Mouse (Mus musculus) CH12.LX (cell line): ENCODE results near the gene Psmd7. TPM values are rescaled to one million over a fixed set of nuclear protein-coding genes. Genes with fewer than 3 reads are reported as not detected.

Experiments
- DNase-seq: peaks from one replicate; pipeline ENCODE4 v3.0.0-alpha.2; 2013; ENCODE audit errors: extremely low read depth
- H3K27ac ChIP-seq: 2 replicates; pipeline ENCODE4 v1.5.1; 2012; ENCODE audit warnings: low read depth, mild to moderate bottlenecking, control low read depth, moderate library complexity; ENCODE audit not compliant: insufficient read depth
- H3K27me3 ChIP-seq: replicated peaks from 2 replicates; pipeline ENCODE3; 2012; ENCODE audit warnings: inconsistent platforms
- H3K36me3 ChIP-seq, 2 experiments: replicated peaks in 1 of 2; 2 replicates each; pipeline versions ENCODE3 to v1.6.1; 2012; ENCODE audit warnings: inconsistent platforms in 1 of 2, low read length in 1 of 2, mild to moderate bottlenecking in 1 of 2, mixed read lengths in 1 of 2, moderate library complexity in 1 of 2; ENCODE audit not compliant: control insufficient read depth in 1 of 2, insufficient read depth in 1 of 2
- H3K4me1 ChIP-seq, 2 experiments: 2 replicates each; pipeline ENCODE4 v1.6.1; 2012; ENCODE audit warnings: inconsistent platforms in 1 of 2, moderate library complexity in 1 of 2; ENCODE audit not compliant: insufficient read depth in 2 of 2, control insufficient read depth in 1 of 2
- H3K4me2 ChIP-seq: 2 replicates; pipeline ENCODE4 v1.6.1; 2012; ENCODE audit warnings: low read depth, mild to moderate bottlenecking, control low read depth; ENCODE audit not compliant: poor library complexity, insufficient read depth, severe bottlenecking
- H3K4me3 ChIP-seq, 3 experiments: fragments of 150-350 bp in 1 of 3; sonication (generic) in 1 of 3; replicated peaks in 1 of 3; 2 replicates each; pipeline versions ENCODE3 to v1.5.1; 2011 to 2012; ENCODE audit warnings: low read depth in 2 of 3, low read length in 2 of 3, mild to moderate bottlenecking in 2 of 3, moderate library complexity in 2 of 3, control low read depth in 1 of 3, improper control_type of control experiment in 1 of 3, inconsistent platforms in 1 of 3, mixed read lengths in 1 of 3; ENCODE audit not compliant: poor library complexity in 1 of 3
- H3K79me2 ChIP-seq: replicated peaks from 2 replicates; pipeline ENCODE4 v1.6.1; 2012; ENCODE audit warnings: mild to moderate bottlenecking, moderate library complexity; ENCODE audit not compliant: control insufficient read depth, poor library complexity, insufficient read depth, severe bottlenecking; ENCODE audit errors: extremely low read depth
- H3K9ac ChIP-seq: 2 replicates; pipeline ENCODE4 v1.6.1; 2012; ENCODE audit warnings: low read depth, mild to moderate bottlenecking, control low read depth, moderate library complexity; ENCODE audit not compliant: insufficient read depth
- H3K9me3 ChIP-seq: replicated peaks from 2 replicates; pipeline ENCODE3; 2012; ENCODE audit warnings: low read length, inconsistent platforms, mixed read lengths
- BHLHE40 ChIP-seq: IDR thresholded peaks from 2 replicates; pipeline ENCODE4 v1.6.1; 2011; ENCODE audit warnings: mild to moderate bottlenecking, low read depth, low read length, improper control_type of control experiment
- CHD1 ChIP-seq: IDR thresholded peaks from 2 replicates; pipeline ENCODE4 v1.6.1; 2012; ENCODE audit warnings: low read depth, low read length, improper control_type of control experiment, inconsistent platforms
- CTCF ChIP-seq, 2 experiments: IDR thresholded peaks in 1 of 2; conservative IDR thresholded peaks in 1 of 2; 2 replicates each; pipeline ENCODE4 v1.5.1; 2011 to 2012; ENCODE audit warnings: low read depth in 2 of 2, low read length in 2 of 2, improper control_type of control experiment in 1 of 2, inconsistent platforms in 1 of 2, mild to moderate bottlenecking in 1 of 2, moderate library complexity in 1 of 2
- E2F4 ChIP-seq: IDR thresholded peaks from 2 replicates; pipeline ENCODE4 v1.6.1; 2011; ENCODE audit warnings: low read depth, low read length, improper control_type of control experiment; ENCODE audit not compliant: insufficient replicate concordance
- ELF1 ChIP-seq: IDR thresholded peaks from 2 replicates; pipeline ENCODE4 v1.6.1; 2014; ENCODE audit warnings: low read depth, mild to moderate bottlenecking, inconsistent platforms, low read length, improper control_type of control experiment
- ETS1 ChIP-seq: conservative IDR thresholded peaks from 2 replicates; pipeline ENCODE4 v1.6.1; 2012; ENCODE audit warnings: low read depth, mild to moderate bottlenecking, inconsistent platforms, low read length, improper control_type of control experiment, moderate library complexity
- GABPA ChIP-seq: IDR thresholded peaks from 2 replicates; pipeline ENCODE4 v1.6.1; 2012; ENCODE audit warnings: low read depth, low read length, improper control_type of control experiment, inconsistent platforms; ENCODE audit not compliant: insufficient replicate concordance
- IRF4 ChIP-seq: IDR thresholded peaks from 2 replicates; pipeline ENCODE4 v1.6.1; 2014; ENCODE audit warnings: low read depth, mild to moderate bottlenecking, inconsistent platforms, low read length, improper control_type of control experiment
- JUN ChIP-seq: IDR thresholded peaks from 2 replicates; pipeline ENCODE4 v1.6.1; 2011; ENCODE audit warnings: low read depth, mild to moderate bottlenecking, low read length, improper control_type of control experiment, moderate library complexity; ENCODE audit not compliant: insufficient read depth
- JUND ChIP-seq: conservative IDR thresholded peaks from 2 replicates; pipeline ENCODE4 v1.6.1; 2011; ENCODE audit warnings: low read depth, low read length, improper control_type of control experiment
- MAZ ChIP-seq: IDR thresholded peaks from 2 replicates; pipeline ENCODE4 v1.6.1; 2012; ENCODE audit warnings: low read depth, mild to moderate bottlenecking, inconsistent platforms, low read length, improper control_type of control experiment, moderate library complexity
- MEF2A ChIP-seq: IDR thresholded peaks from 2 replicates; pipeline ENCODE4 v1.6.1; 2014; ENCODE audit warnings: low read depth, mild to moderate bottlenecking, inconsistent platforms, low read length, improper control_type of control experiment, borderline replicate concordance
- MYC ChIP-seq: IDR thresholded peaks from 2 replicates; pipeline ENCODE4 v1.6.1; 2011; ENCODE audit warnings: low read depth, mild to moderate bottlenecking, improper control_type of control experiment, low read length
- NELFE ChIP-seq: IDR thresholded peaks from 2 replicates; pipeline ENCODE4 v1.6.1; 2011; ENCODE audit warnings: low read depth, low read length, improper control_type of control experiment
- PAX5 ChIP-seq: IDR thresholded peaks from 2 replicates; pipeline ENCODE4 v1.6.1; 2012; ENCODE audit warnings: low read length, inconsistent platforms, mixed read lengths
- POLR2AphosphoS2 ChIP-seq: IDR thresholded peaks from 2 replicates; pipeline ENCODE4 v1.6.1; 2011; ENCODE audit warnings: low read depth, low read length, improper control_type of control experiment
- RAD21 ChIP-seq: IDR thresholded peaks from 2 replicates; pipeline ENCODE4 v1.6.1; 2011; ENCODE audit warnings: low read depth, mild to moderate bottlenecking, low read length, improper control_type of control experiment, moderate library complexity
- SIN3A ChIP-seq: IDR thresholded peaks from 2 replicates; pipeline ENCODE4 v1.6.1; 2012; ENCODE audit warnings: low read length, improper control_type of control experiment, inconsistent platforms
- TCF12 ChIP-seq: IDR thresholded peaks from 2 replicates; pipeline ENCODE4 v1.6.1; 2014; ENCODE audit warnings: low read depth, mild to moderate bottlenecking, inconsistent platforms, low read length, improper control_type of control experiment
- ZC3H11A ChIP-seq: IDR thresholded peaks from 2 replicates; pipeline ENCODE4 v1.6.1; 2012; ENCODE audit warnings: low read depth, mild to moderate bottlenecking, inconsistent platforms, low read length, improper control_type of control experiment
- ZNF384 ChIP-seq: IDR thresholded peaks from 2 replicates; pipeline ENCODE4 v1.6.1; 2012; ENCODE audit warnings: low read depth, low read length, improper control_type of control experiment, inconsistent platforms
- dilution Hi-C: fragments of 300-500 bp; cut with MboI; formaldehyde crosslinking; loops from 2 replicates; pipeline ENCODE4 v1.14.3; 2020; ENCODE audit warnings: low sequenced_read_pairs; ENCODE audit not compliant: extremely low pct_unique_long_range_greater_than_20kb, extremely low pct_ligation_motif_present
- in situ Hi-C: fragments of 300-500 bp; cut with MboI; formaldehyde crosslinking; loops from 3 replicates; pipeline ENCODE4 v1.14.3; 2019; ENCODE audit warnings: low sequenced_read_pairs, low pct_ligation_motif_present, low pct_unique_long_range_greater_than_20kb, mixed read lengths
- polyA plus RNA-seq: library from polyadenylated mRNA; unstranded; fragments of >175 nt; gene quantifications from 2 replicates; pipeline ENCODE4 v1.2.1, GENCODE M21; 2012; ENCODE audit warnings: low read depth; ENCODE audit not compliant: insufficient read length
- total RNA-seq, 2 experiments: library from RNA; depleted of rRNA; stranded (reverse); fragments of 300-350 nt in 1 of 2; fragments of >200 nt in 1 of 2; gene quantifications; 2 replicates each; pipeline ENCODE4 v1.2.3; 2012 to 2014

Gene Psmd7
- total and polyA plus RNA-seq, 3 experiments = 56.7 to 353 (median 110) TPM

GRCm38 (mm10) chr8:107556511-107556936, 31.7 kb downstream of the Psmd7 start:
- Histone ChIP-seq H3K27ac (no peak overlapping the region), H3K9ac (no peak overlapping the region), H3K9me3 (no peaks in the 10 kb centered on the region), H3K4me3 (no peak overlapping the region), H3K4me1 (peaks cover 9 to 63% of the 10 kb centered on the region in 2 experiments), H3K36me3 (peaks cover 26 to 58% of the 10 kb centered on the region in 2 experiments), H3K79me2 (no peaks in the 10 kb centered on the region), H3K4me2 (no peak overlapping the region), H3K27me3 (no peaks in the 10 kb centered on the region)
- TF ChIP-seq MEF2A = no peak
- peak; percentile 38; the same call in 1 of the 2 replicates for TF ChIP-seq ETS1
- dilution Hi-C loops (no loop called here), in situ Hi-C loops (loop anchor here (25.0 kb wide), 1 partner anchor 444 kb away; no protein-coding TSS in a partner anchor)
- DNase-seq = peak; percentile 72

- dilution Hi-C loops = no loop called here
- H3K4me1 ChIP-seq = peaks cover 6 to 51% of the 10 kb centered on the region in 2 experiments
These were observed 33.0 kb downstream of the Psmd7 start for GRCm38 (mm10) chr8:107555231-107555630.

GRCm38 (mm10) chr8:107552234-107552633, 36.0 kb downstream of the Psmd7 start:
- Histone ChIP-seq H3K27ac (no peak overlapping the region), H3K9me3 (no peaks in the 10 kb centered on the region), H3K4me3 (no peak overlapping the region), H3K9ac (no peak overlapping the region), H3K27me3 (no peaks in the 10 kb centered on the region), H3K79me2 (no peaks in the 10 kb centered on the region), H3K4me1 (peaks cover 5 to 41% of the 10 kb centered on the region in 2 experiments; a peak in 3 of 4 replicates), H3K36me3 (peaks cover 19 to 84% of the 10 kb centered on the region in 2 experiments), H3K4me2 (no peak overlapping the region)
- peak; percentile 88 for DNase-seq
- in situ Hi-C loops = loop anchor here (25.0 kb wide), 1 partner anchor 440 kb away; no protein-coding TSS in a partner anchor
- dilution Hi-C loops = no loop called here
- no peak for TF ChIP-seq SIN3A
- TF ChIP-seq MYC = no peak
- no peak for TF ChIP-seq ELF1
- TF ChIP-seq CHD1 = no peak
- TF ChIP-seq POLR2AphosphoS2 = no peak
- no peak for TF ChIP-seq E2F4
- no peak for TF ChIP-seq MAZ
- TF ChIP-seq JUND = no peak
- TF ChIP-seq GABPA = no peak
- TF ChIP-seq TCF12 = no peak
- no peak for TF ChIP-seq ZC3H11A
- no peak for TF ChIP-seq NELFE
- no peak for TF ChIP-seq BHLHE40
- TF ChIP-seq RAD21 = no peak
- TF ChIP-seq JUN = no peak

More at GRCm38 (mm10) chr8:107555231-107555630, 33.0 kb downstream of the Psmd7 start:
- no peaks in the 10 kb centered on the region for H3K79me2 ChIP-seq
- DNase-seq = no peak
- no peak overlapping the region for H3K9ac ChIP-seq
- no peak overlapping the region for H3K4me3 ChIP-seq
- no peak overlapping the region for H3K27ac ChIP-seq
- H3K27me3 ChIP-seq = no peaks in the 10 kb centered on the region
- H3K4me2 ChIP-seq = no peak overlapping the region
- in situ Hi-C loops = loop anchor here (25.0 kb wide), 1 partner anchor 443 kb away; no protein-coding TSS in a partner anchor
- H3K36me3 ChIP-seq = peaks cover 26 to 70% of the 10 kb centered on the region in 2 experiments
- TF ChIP-seq IRF4 = no peak
- TF ChIP-seq PAX5 = no peak
- 0 out of 4 replicates have a peak, but pooled peaks of 1 of the 2 experiments have one; percentile 11 for TF ChIP-seq CTCF (conservative IDR thresholded peaks at IDR 0.05 in 1 of 2, IDR thresholded peaks at IDR 0.05 in 1 of 2; ENCODE audit: low read depth in 2 of 2, low read length in 2 of 2)
- TF ChIP-seq ZNF384 = no peak
- H3K9me3 ChIP-seq = no peaks in the 10 kb centered on the region
